Mouse (Mus musculus) heart, postnatal 0 days (tissue): ENCODE results near the gene Lcn9. TPM values are rescaled to one million over a fixed set of nuclear protein-coding genes. Genes with fewer than 3 reads are reported as not detected.

ENCODE experiments used
- ATAC-seq: fragments of 200-750 bp; cut with Nextera tagmentation; 2 replicates; pipeline ENCODE4 v1.8.0; 2017; ENCODE audit warnings: low read depth, moderate number of reproducible peaks, moderate library complexity; ENCODE audit not compliant: insufficient read depth
- DNase-seq: peaks from one replicate; pipeline ENCODE4 v3.0.0-alpha.2; 2016; ENCODE audit warnings: low spot score
- H3K27ac ChIP-seq: fragments of 300-500 bp; sonication (generic); 2 replicates; pipeline ENCODE4 v1.5.1; 2014; ENCODE audit warnings: low read depth, mild to moderate bottlenecking
- H3K27me3 ChIP-seq: fragments of 300-500 bp; sonication (generic); 2 replicates; pipeline ENCODE4 v1.6.1; 2014; ENCODE audit warnings: low read length, mixed read lengths; ENCODE audit not compliant: control insufficient read depth, insufficient read depth
- H3K36me3 ChIP-seq: fragments of 300-500 bp; sonication (generic); replicated peaks from 2 replicates; pipeline ENCODE4 v1.6.1; 2014; ENCODE audit warnings: low read length, mixed read lengths; ENCODE audit not compliant: control insufficient read depth, insufficient read depth
- H3K4me1 ChIP-seq: fragments of 300-500 bp; sonication (generic); 2 replicates; pipeline ENCODE4 v1.6.1; 2014; ENCODE audit warnings: antibody characterized with exemption; ENCODE audit not compliant: control insufficient read depth, insufficient read depth
- H3K4me2 ChIP-seq: fragments of 300-500 bp; sonication (generic); 2 replicates; pipeline ENCODE4 v1.6.1; 2014; ENCODE audit warnings: low read depth, mild to moderate bottlenecking, low read length, moderate library complexity
- H3K4me3 ChIP-seq: fragments of 300-500 bp; sonication (generic); 2 replicates; pipeline ENCODE4 v1.5.1; 2014; ENCODE audit warnings: low read depth, low read length
- H3K9ac ChIP-seq: fragments of 300-500 bp; sonication (generic); replicated peaks from 2 replicates; pipeline ENCODE4 v1.6.1; 2014; ENCODE audit warnings: low read depth, low read length, mixed read lengths
- H3K9me3 ChIP-seq: fragments of 300-500 bp; sonication (generic); replicated peaks from 2 replicates; pipeline ENCODE4 v1.6.1; 2016; ENCODE audit warnings: low read length; ENCODE audit not compliant: control insufficient read depth
- CTCF ChIP-seq: IDR thresholded peaks from 2 replicates; pipeline ENCODE4 v1.5.1; 2016; ENCODE audit warnings: antibody characterized with exemption, control low read depth, low read depth
- EP300 ChIP-seq: IDR thresholded peaks from 2 replicates; pipeline ENCODE4 v1.6.1; 2016; ENCODE audit warnings: antibody characterized with exemption, low read depth
- WGBS: fragments of 180-500 bp; shearing (Covaris S2); extraction: QIAGEN DNeasy Blood & Tissue Kit; methylation state at CpG from one replicate; pipeline ENCODE4 v1.1.7; 2014; 5-methylcytosine and 5-hydroxymethylcytosine counted together
- polyA plus RNA-seq: library from polyadenylated mRNA; unstranded; fragments of >200 nt; fragmentation: Nextera tagmentation; extraction: Ambion mirVana; gene quantifications from 2 replicates; pipeline ENCODE4 v1.2.1, GENCODE M21; 2015
- total RNA-seq: library from RNA; depleted of rRNA; stranded (reverse); fragments of >200 nt; gene quantifications from 2 replicates; pipeline ENCODE4 v1.2.3, GENCODE M21; 2014; ENCODE audit warnings: low replicate concordance

Gene Lcn9
- total and polyA plus RNA-seq, 2 experiments from 2014 or later: not detected

GRCm38 (mm10) chr2:25836291-25836690, 13.3 kb downstream of the Lcn9 start:
- TF ChIP-seq EP300 (no peak), CTCF (peak; percentile 86)
- peak; percentile 48 for DNase-seq
- Histone ChIP-seq H3K36me3 (no peaks in the 10 kb centered on the region), H3K4me2 (no peak overlapping the region), H3K4me1 (no peaks in the 10 kb centered on the region), H3K9ac (no peak overlapping the region), H3K9me3 (no peaks in the 10 kb centered on the region), H3K27me3 (peaks cover 17% of the 10 kb centered on the region; the same call in 1 of the 2 replicates), H3K4me3 (no peak overlapping the region), H3K27ac (no peak overlapping the region)
- ATAC-seq: peak; percentile 49; the same call in 1 of the 2 replicates
- WGBS: 41% methylated on average over 5 of the region's 5 CpGs

- Histone ChIP-seq H3K9me3 (no peaks in the 10 kb centered on the region), H3K9ac (no peak overlapping the region), H3K4me3 (no peak overlapping the region), H3K27ac (no peak overlapping the region), H3K4me1 (no peaks in the 10 kb centered on the region), H3K27me3 (peaks cover 7% of the 10 kb centered on the region; the same call in 1 of the 2 replicates), H3K4me2 (no peak overlapping the region), H3K36me3 (no peaks in the 10 kb centered on the region)
- WGBS: 48% methylated on average over 4 of the region's 4 CpGs
- TF ChIP-seq EP300 (no peak), CTCF (no peak)
- DNase-seq (no peak), ATAC-seq (no peak)
These were observed 19.2 kb downstream of the Lcn9 start for GRCm38 (mm10) chr2:25842161-25842560.

GRCm38 (mm10) chr2:25842758-25843157, 19.8 kb downstream of the Lcn9 start:
- ATAC-seq: no peak
- H3K4me3 ChIP-seq: no peak overlapping the region
- H3K9ac ChIP-seq: no peak overlapping the region
- DNase-seq: no peak
- no peaks in the 10 kb centered on the region for H3K9me3 ChIP-seq
- no peak overlapping the region for H3K4me2 ChIP-seq
- no peak overlapping the region for H3K27ac ChIP-seq
- H3K4me1 ChIP-seq: no peaks in the 10 kb centered on the region
- no peaks in the 10 kb centered on the region for H3K36me3 ChIP-seq
- 41% methylated on average over 1 of the region's 1 CpGs for WGBS
- TF ChIP-seq CTCF (no peak), EP300 (no peak)
- H3K27me3 ChIP-seq: peaks cover 7% of the 10 kb centered on the region; the same call in 1 of the 2 replicates

GRCm38 (mm10) chr2:25844097-25844496, 21.1 kb downstream of the Lcn9 start:
- Histone ChIP-seq H3K9me3 (no peaks in the 10 kb centered on the region), H3K4me2 (no peak overlapping the region), H3K27ac (no peak overlapping the region), H3K36me3 (no peaks in the 10 kb centered on the region), H3K27me3 (peaks cover 7% of the 10 kb centered on the region; the same call in 1 of the 2 replicates), H3K4me1 (no peaks in the 10 kb centered on the region), H3K9ac (no peak overlapping the region), H3K4me3 (no peak overlapping the region)
- DNase-seq: no peak
- TF ChIP-seq CTCF (no peak), EP300 (no peak)
- no peak for ATAC-seq
- 82% methylated on average over 3 of the region's 3 CpGs for WGBS

- no peak overlapping the region for H3K9ac ChIP-seq
- no peak overlapping the region for H3K4me2 ChIP-seq
- no peak overlapping the region for H3K27ac ChIP-seq
- H3K4me3 ChIP-seq: no peak overlapping the region
- TF ChIP-seq EP300 (no peak), CTCF (no peak)
- ATAC-seq: no peak
- no peaks in the 10 kb centered on the region for H3K9me3 ChIP-seq
- WGBS: 72% methylated on average over 8 of the region's 8 CpGs
- no peaks in the 10 kb centered on the region for H3K27me3 ChIP-seq
- no peak for DNase-seq
- H3K4me1 ChIP-seq: no peaks in the 10 kb centered on the region
- no peaks in the 10 kb centered on the region for H3K36me3 ChIP-seq
These were observed 23.6 kb downstream of the Lcn9 start for GRCm38 (mm10) chr2:25846516-25846915.

GRCm38 (mm10) chr2:25847226-25847625, 24.3 kb downstream of the Lcn9 start, which contains the start of gene Sohlh1:
Sohlh1 (minus strand) TSS chr2:25847248.
- Histone ChIP-seq H3K4me1 (no peaks in the 10 kb centered on the region), H3K4me2 (no peak within 1 kb of the TSS), H3K9me3 (no peaks in the 10 kb centered on the region), H3K36me3 (no peaks in the 10 kb centered on the region), H3K4me3 (no peak within 1 kb of the TSS), H3K9ac (no peak within 1 kb of the TSS), H3K27ac (no peak within 1 kb of the TSS), H3K27me3 (no peaks in the 10 kb centered on the region)
- WGBS: 72% methylated on average over 10 of the region's 16 CpGs
- ATAC-seq (no peak), DNase-seq (no peak)
- TF ChIP-seq CTCF: no peak
- no peak for TF ChIP-seq EP300
